Mouse (Mus musculus) erythroblast, embryonic 14.5 days (primary cell): Measurements from ENCODE around the gene Lgr6. TPM values are rescaled to one million over a fixed set of nuclear protein-coding genes. Genes with fewer than 3 reads are reported as not detected.

Experiments
- H3K27me3 ChIP-seq: 2 replicates; pipeline ENCODE4 v1.6.1; 2012; ENCODE audit warnings: inconsistent platforms; ENCODE audit not compliant: control insufficient read depth
- H3K36me3 ChIP-seq: 2 replicates; pipeline ENCODE4 v1.6.1; 2012; ENCODE audit warnings: mild to moderate bottlenecking, inconsistent platforms; ENCODE audit not compliant: control insufficient read depth
- H3K4me1 ChIP-seq: 2 replicates; pipeline ENCODE4 v1.6.1; 2012; ENCODE audit warnings: inconsistent platforms; ENCODE audit not compliant: control insufficient read depth
- H3K4me3 ChIP-seq: replicated peaks from 2 replicates; pipeline ENCODE3; 2012; ENCODE audit warnings: moderate library complexity, mild to moderate bottlenecking, inconsistent platforms
- H3K9me3 ChIP-seq: 2 replicates; pipeline ENCODE4 v1.6.1; 2012; ENCODE audit warnings: low read length, inconsistent platforms, mixed read lengths; ENCODE audit not compliant: control insufficient read depth
- GATA1 ChIP-seq: IDR thresholded peaks from 2 replicates; pipeline ENCODE4 v1.6.1; 2012; ENCODE audit warnings: low read length, inconsistent platforms, mixed read lengths
- TAL1 ChIP-seq: IDR thresholded peaks from 3 replicates; pipeline ENCODE4 v1.6.1; 2012; ENCODE audit warnings: low read length, inconsistent platforms, mixed read lengths
- polyA plus RNA-seq: library from polyadenylated mRNA; stranded (reverse); fragments of >175 nt; gene quantifications from 2 replicates; pipeline ENCODE4 v1.2.3, GENCODE M21; 2012

Lgr6 gene
- polyA plus RNA-seq, 1 experiment: not detected

DNA sequence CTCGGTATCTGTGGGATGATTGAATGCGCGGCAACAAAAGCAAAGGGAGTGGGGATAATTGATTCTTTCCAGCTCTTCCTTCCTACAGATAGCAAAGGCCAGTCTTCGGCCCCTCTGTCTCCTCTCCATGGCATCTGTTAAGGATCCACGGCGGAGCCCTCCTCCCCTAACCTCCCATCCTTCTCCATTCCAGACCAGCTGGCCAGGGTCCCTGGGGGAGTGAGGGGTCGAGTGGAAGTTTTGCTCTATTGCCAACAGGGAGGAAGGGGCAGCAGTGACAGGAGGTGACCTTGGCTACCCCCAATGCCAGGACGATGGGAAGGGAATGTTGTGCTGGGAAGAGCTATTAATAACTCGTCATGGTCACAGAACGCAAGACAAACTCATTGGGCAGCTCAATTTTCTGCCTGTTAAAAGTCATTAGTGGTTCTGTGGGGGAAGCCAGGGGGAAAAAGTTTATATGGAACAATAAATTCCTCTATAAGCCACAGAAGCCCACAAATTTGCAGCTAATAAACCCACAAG, 90.1 kb downstream of the Lgr6 start:
- H3K9me3 ChIP-seq: no peaks in the 10 kb centered on the region
- H3K4me3 ChIP-seq: no peak overlapping the region
- H3K4me1 ChIP-seq: no peaks in the 10 kb centered on the region
- no peaks in the 10 kb centered on the region for H3K36me3 ChIP-seq
- TF ChIP-seq GATA1: no peak
- peaks cover 4% of the 10 kb centered on the region for H3K27me3 ChIP-seq

DNA sequence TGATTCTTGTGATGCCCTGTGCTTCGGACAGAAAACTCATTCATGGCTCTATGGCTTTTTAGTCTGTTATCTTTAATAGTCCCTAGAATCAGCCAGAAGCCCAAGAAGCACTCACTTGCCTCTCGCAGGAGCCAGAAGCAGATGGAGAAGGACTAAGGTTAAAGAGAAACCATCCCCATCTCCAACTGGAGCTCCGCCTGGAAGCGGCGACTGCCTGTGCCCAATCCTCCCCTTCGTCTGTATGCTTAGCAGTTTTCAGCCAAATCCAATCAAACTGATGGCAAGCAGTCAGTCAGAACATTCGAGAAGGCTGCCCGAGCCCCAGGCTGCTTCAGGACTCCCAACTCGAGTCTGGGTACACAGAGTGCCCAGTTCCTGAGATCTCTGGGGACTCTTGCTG, 92.6 kb downstream of the Lgr6 start:
- Histone ChIP-seq H3K4me3 (no peak overlapping the region), H3K27me3 (no peaks in the 10 kb centered on the region), H3K36me3 (no peaks in the 10 kb centered on the region), H3K4me1 (no peaks in the 10 kb centered on the region), H3K9me3 (no peaks in the 10 kb centered on the region)
- TF ChIP-seq TAL1 (no peak), GATA1 (no peak)

DNA sequence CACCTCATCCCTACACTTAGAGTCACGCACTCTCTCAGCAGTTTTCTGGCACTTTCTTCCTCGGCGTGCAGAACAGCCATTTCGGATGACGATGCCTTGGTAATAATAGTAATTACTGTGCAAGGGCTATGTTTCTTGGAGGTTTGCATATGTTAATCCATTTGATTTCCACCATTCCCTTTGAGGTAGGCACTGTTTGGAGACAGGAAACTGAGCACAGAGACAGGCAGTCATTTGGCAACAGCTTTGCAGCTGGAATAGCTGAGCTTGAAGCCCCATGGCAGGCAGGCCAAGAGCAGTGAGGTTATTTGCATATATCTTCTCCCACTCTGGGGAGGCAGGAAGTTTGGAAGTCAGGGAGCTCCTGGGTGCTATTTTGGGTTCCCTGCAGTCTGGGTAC, 93.2 kb downstream of the Lgr6 start:
- H3K4me1 ChIP-seq: no peaks in the 10 kb centered on the region
- H3K4me3 ChIP-seq: no peak overlapping the region
- TF ChIP-seq TAL1: no peak
- no peak for TF ChIP-seq GATA1
- H3K9me3 ChIP-seq: no peaks in the 10 kb centered on the region
- H3K27me3 ChIP-seq: no peaks in the 10 kb centered on the region
- no peaks in the 10 kb centered on the region for H3K36me3 ChIP-seq

DNA sequence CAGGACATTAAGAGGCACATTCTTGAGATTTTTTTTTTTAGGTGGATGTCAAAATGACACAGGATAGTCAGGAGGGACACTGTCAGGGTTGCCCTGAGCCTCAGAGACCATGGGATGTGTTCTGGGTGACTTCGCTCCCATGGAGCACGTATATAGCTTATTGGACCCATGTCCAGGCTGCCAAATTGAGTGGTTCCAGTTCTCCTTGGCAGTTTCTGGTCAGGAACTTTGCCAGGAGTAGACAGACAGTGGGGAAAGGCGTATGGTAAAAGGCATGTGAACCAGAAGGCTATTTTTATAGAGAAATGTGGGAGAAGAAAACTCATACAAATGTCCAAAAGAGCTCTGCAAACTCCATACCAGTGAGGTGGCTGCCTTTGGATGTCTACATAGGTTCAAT, 95.2 kb downstream of the Lgr6 start:
- Histone ChIP-seq H3K4me1 (no peaks in the 10 kb centered on the region), H3K27me3 (no peaks in the 10 kb centered on the region), H3K9me3 (no peaks in the 10 kb centered on the region), H3K36me3 (no peaks in the 10 kb centered on the region), H3K4me3 (no peak overlapping the region)
- TF ChIP-seq TAL1 (no peak), GATA1 (no peak)

DNA sequence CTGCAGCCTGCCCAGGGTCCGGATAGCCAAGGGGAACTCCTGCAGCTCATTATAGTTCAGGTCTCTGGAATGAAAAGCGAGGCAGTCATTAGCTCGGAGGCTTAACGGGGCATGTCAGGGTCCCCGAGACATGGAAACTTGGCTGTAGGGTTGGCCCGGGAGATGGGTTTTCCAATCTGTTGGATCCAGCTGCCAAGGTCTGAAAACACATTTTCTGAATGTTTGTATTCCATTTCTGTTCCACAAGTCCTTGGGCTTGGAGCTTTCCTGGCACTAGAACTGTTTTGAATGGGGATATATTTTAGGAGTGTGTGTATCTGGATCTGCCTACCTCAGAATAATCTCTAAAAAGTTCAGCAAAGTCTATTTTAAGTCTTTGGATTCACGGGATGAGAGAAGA, 99.4 kb downstream of the Lgr6 start:
- Histone ChIP-seq H3K4me1 (no peaks in the 10 kb centered on the region), H3K9me3 (no peaks in the 10 kb centered on the region), H3K4me3 (no peak overlapping the region), H3K27me3 (no peaks in the 10 kb centered on the region), H3K36me3 (no peaks in the 10 kb centered on the region)
- TF ChIP-seq GATA1 (no peak), TAL1 (no peak)

DNA sequence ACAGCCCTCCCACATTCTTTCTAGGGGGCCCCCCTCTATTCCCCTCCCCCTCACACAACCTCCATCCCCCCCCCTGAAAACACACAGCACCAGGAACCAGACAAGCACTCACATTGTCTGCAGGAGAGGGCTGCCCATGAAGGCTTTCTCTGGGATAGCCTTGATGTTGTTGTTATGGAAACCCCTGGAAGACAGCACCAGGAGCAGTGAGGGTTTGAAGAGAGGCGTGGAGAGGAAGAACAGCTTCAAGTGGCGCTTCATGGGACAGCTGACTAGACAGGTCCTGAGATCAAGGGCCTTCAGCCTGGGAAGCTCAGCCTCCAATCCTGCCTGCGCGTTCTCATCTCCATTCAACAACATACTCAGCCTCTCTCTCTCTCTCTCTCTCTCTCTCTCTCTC, 101.7 kb downstream of the Lgr6 start:
- no peaks in the 10 kb centered on the region for H3K27me3 ChIP-seq
- TF ChIP-seq TAL1: no peak
- TF ChIP-seq GATA1: no peak

DNA sequence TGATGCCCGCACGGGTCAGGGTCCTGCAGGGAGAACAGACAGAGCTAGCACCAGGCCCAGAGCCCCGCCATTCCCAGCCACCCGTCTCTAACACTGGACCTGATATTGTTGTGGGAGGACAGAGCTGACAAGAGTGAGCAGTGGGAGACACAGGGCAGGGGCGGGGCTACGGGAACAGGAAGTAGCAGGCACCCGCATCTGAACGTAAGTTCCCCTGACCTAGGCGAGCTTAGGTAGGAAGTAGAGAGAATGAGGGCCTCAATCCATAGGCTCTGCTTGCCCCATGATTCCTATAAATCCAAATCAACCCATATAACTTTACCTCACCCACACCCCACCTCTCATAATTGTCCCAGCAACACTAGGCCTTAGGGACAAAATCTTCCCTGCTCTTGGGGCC, 104.5 kb downstream of the Lgr6 start:
- no peaks in the 10 kb centered on the region for H3K4me1 ChIP-seq
- H3K27me3 ChIP-seq: no peaks in the 10 kb centered on the region
- TF ChIP-seq GATA1 (no peak), TAL1 (no peak)
- no peaks in the 10 kb centered on the region for H3K9me3 ChIP-seq
- H3K36me3 ChIP-seq: no peaks in the 10 kb centered on the region
- no peak overlapping the region for H3K4me3 ChIP-seq

More for the DNA sequence above, 101.7 kb downstream of the Lgr6 start:
- no peak overlapping the region for H3K4me3 ChIP-seq
- H3K9me3 ChIP-seq: no peaks in the 10 kb centered on the region
- H3K36me3 ChIP-seq: no peaks in the 10 kb centered on the region
- H3K4me1 ChIP-seq: no peaks in the 10 kb centered on the region

DNA sequence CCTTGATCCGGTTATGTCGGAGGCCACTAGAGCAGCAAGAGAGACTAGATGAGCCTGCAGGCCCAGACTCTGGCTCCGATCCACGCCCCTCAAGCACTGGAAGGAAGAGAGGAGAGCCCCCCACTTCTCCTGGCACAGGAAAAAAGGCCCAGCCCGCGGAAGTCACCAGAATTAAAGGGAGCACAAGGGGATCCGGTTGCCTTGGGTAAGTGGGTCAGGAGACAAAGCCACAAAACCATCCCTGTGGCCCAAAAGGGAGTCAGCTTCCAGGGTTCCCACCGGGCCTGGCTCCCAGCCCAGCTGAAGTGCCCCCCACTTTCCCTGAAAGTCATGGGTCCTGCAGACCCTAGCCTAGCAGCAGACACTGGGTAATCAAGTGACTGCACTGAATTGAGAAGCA, 106.8 kb downstream of the Lgr6 start:
- H3K4me3 ChIP-seq: no peak overlapping the region
- TF ChIP-seq TAL1 (no peak), GATA1 (no peak)
- H3K4me1 ChIP-seq: no peaks in the 10 kb centered on the region
- no peaks in the 10 kb centered on the region for H3K9me3 ChIP-seq
- no peaks in the 10 kb centered on the region for H3K36me3 ChIP-seq
- H3K27me3 ChIP-seq: no peaks in the 10 kb centered on the region; the same call in 1 of the 2 replicates

DNA sequence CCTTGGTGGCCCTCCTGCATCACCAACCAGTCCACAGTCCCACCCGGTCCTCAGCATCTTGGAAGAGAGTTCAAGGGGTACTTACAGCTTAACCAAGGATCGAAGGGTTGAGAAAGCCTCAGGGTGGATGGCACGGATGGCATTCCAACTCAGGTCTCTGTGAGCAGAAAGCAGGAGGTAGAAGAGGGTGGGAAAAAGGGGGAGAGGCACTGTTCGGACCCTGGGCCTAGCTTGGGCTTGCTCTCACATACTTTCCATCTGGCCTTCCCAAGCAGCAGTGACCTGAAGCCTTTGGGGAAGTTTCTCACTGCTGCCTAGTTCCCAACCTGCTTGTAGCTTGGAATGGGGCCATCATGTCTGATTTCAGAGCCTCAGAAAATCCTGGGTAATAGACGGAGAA, 107.5 kb downstream of the Lgr6 start:
- no peak for TF ChIP-seq TAL1
- no peak for TF ChIP-seq GATA1
- no peak overlapping the region for H3K4me3 ChIP-seq
- no peaks in the 10 kb centered on the region for H3K36me3 ChIP-seq
- no peaks in the 10 kb centered on the region for H3K9me3 ChIP-seq
- H3K4me1 ChIP-seq: no peaks in the 10 kb centered on the region
- H3K27me3 ChIP-seq: no peaks in the 10 kb centered on the region; the same call in 1 of the 2 replicates

DNA sequence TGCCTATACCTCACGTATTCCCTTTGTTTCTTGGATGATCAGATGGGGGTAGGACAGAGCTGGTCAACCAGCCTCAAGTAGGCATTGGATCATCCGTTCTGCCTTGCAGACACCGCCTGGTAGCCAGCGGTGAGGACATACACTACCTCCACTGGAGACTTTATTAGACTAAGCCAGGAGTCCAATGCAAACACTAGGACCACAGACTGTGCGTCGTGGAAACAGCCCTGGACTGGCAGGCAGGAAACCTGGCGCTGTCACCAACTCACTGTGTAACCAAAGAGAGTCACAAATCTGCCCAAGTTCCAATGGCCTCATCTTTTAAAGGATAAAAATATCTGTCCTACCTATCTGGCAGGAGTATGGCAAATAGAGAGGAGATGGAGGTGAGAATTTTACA, 108.6 kb downstream of the Lgr6 start:
- TF ChIP-seq GATA1 (no peak), TAL1 (no peak)
- H3K36me3 ChIP-seq: no peaks in the 10 kb centered on the region
- no peaks in the 10 kb centered on the region; the same call in 1 of the 2 replicates for H3K27me3 ChIP-seq

More for the DNA sequence above, 108.6 kb downstream of the Lgr6 start:
- H3K4me1 ChIP-seq: no peaks in the 10 kb centered on the region
- no peak overlapping the region for H3K4me3 ChIP-seq
- no peaks in the 10 kb centered on the region for H3K9me3 ChIP-seq
